Mouse (Mus musculus): ENCODE measurements around the gene Itga11.
"Not testable (repeated sequence)": the region's sequence is repeated elsewhere in the genome, so short reads cannot be mapped to it uniquely, and the experiment has no call there.

The Itga11 gene

GRCm38 (mm10) chr9:62768361-62768760 is 90.7 kb downstream of the Itga11 start:
- DNase-seq, result no peak

GRCm38 (mm10) chr9:62772746-62773145 is 95.1 kb downstream of the Itga11 start:
- DNase-seq, result no peak

- no peak for DNase-seq
Observed at GRCm38 (mm10) chr9:62775464-62775863, 97.8 kb downstream of the Itga11 start.

- DNase-seq, result peak; percentile 42
Observed at GRCm38 (mm10) chr9:62777461-62777860, 99.8 kb downstream of the Itga11 start.

- DNase-seq, result no peak
Observed at GRCm38 (mm10) chr9:62778721-62779120, 101.1 kb downstream of the Itga11 start.

- no peak for DNase-seq
Observed at GRCm38 (mm10) chr9:62781965-62782364, 104.3 kb downstream of the Itga11 start.

- DNase-seq, result peak; percentile 88
Observed at GRCm38 (mm10) chr9:62782976-62783781, 105.6 kb downstream of the Itga11 start.

- DNase-seq, result no peak
Observed at GRCm38 (mm10) chr9:62784233-62784632, 106.6 kb downstream of the Itga11 start.

GRCm38 (mm10) chr9:62786721-62787120 is 109.1 kb downstream of the Itga11 start:
- DNase-seq, result no peak

- no peak for DNase-seq
Observed at GRCm38 (mm10) chr9:62789856-62790255, 112.2 kb downstream of the Itga11 start.

- not testable (repeated sequence) for DNase-seq
Observed at GRCm38 (mm10) chr9:62799218-62799617, 121.6 kb downstream of the Itga11 start.

GRCm38 (mm10) chr9:62810095-62810494 is 132.5 kb downstream of the Itga11 start:
- no peak for DNase-seq

GRCm38 (mm10) chr9:62810543-62811515 is 133.2 kb downstream of the Itga11 start:
- DNase-seq, result peak; percentile 62

- DNase-seq, result peak; percentile 80
Observed at GRCm38 (mm10) chr9:62811516-62812121, 134.0 kb downstream of the Itga11 start, which contains the start of gene Fem1b. Gene Fem1b (minus strand): TSS chr9:62811934.

GRCm38 (mm10) chr9:62812216-62813049 is 134.8 kb downstream of the Itga11 start:
- DNase-seq, result no peak

GRCm38 (mm10) chr9:62814751-62815150 is 137.1 kb downstream of the Itga11 start:
- DNase-seq, result no peak

- no peak for DNase-seq
Observed at GRCm38 (mm10) chr9:62816323-62817098, 138.9 kb downstream of the Itga11 start.

- peak; percentile 35 for DNase-seq
Observed at GRCm38 (mm10) chr9:62817099-62817571, 139.5 kb downstream of the Itga11 start.

GRCm38 (mm10) chr9:62817828-62818614 is 140.4 kb downstream of the Itga11 start:
- DNase-seq, result no peak

- no peak for DNase-seq
Observed at GRCm38 (mm10) chr9:62819494-62819893, 141.9 kb downstream of the Itga11 start.

Measured in right cerebral cortex, postnatal 4 days (tissue).